Mouse (Mus musculus) ES-Bruce4 (cell line): ENCODE measurements around the gene Srd5a2. TPM values are rescaled to one million over a fixed set of nuclear protein-coding genes. Genes with fewer than 3 reads are reported as not detected.

Experiments
- H3K27ac ChIP-seq: 2 replicates; pipeline ENCODE4 v1.5.1; 2012; ENCODE audit warnings: low read length, inconsistent platforms; ENCODE audit not compliant: insufficient read depth
- H3K27me3 ChIP-seq: 2 replicates; pipeline ENCODE4 v1.6.1; 2012; ENCODE audit warnings: mild to moderate bottlenecking, low read length, inconsistent platforms; ENCODE audit not compliant: control insufficient read depth, poor library complexity, insufficient read depth, severe bottlenecking
- H3K36me3 ChIP-seq: 2 replicates; pipeline ENCODE4 v1.6.1; 2012; ENCODE audit warnings: inconsistent platforms, mild to moderate bottlenecking, low read length, moderate library complexity; ENCODE audit not compliant: control insufficient read depth, poor library complexity, insufficient read depth, severe bottlenecking
- H3K4me1 ChIP-seq: one replicate; pipeline ENCODE4 v1.8.1; 2011; ENCODE audit warnings: low read length; ENCODE audit not compliant: control insufficient read depth, insufficient read depth
- H3K4me3 ChIP-seq: 2 replicates; pipeline ENCODE4 v1.5.1; 2011; ENCODE audit warnings: low read depth, mild to moderate bottlenecking, low read length
- H3K9ac ChIP-seq: 2 replicates; pipeline ENCODE4 v1.6.1; 2012; ENCODE audit warnings: low read depth, mild to moderate bottlenecking, inconsistent platforms; ENCODE audit not compliant: poor library complexity, severe bottlenecking
- H3K9me3 ChIP-seq: replicated peaks from 2 replicates; pipeline ENCODE4 v1.6.1; 2012; ENCODE audit warnings: mild to moderate bottlenecking, low read length, inconsistent platforms; ENCODE audit not compliant: control insufficient read depth, poor library complexity, insufficient read depth, severe bottlenecking
- CTCF ChIP-seq: IDR thresholded peaks from one replicate; pipeline ENCODE4 v1.8.1; 2011; ENCODE audit warnings: low read depth, low read length
- EP300 ChIP-seq: IDR thresholded peaks from 2 replicates; pipeline ENCODE4 v1.6.1; 2011; ENCODE audit warnings: low read depth, low read length; ENCODE audit not compliant: insufficient read depth
- POLR2A ChIP-seq: IDR thresholded peaks from one replicate; pipeline ENCODE4 v1.8.1; 2011; ENCODE audit warnings: low read length; ENCODE audit not compliant: insufficient read depth
- polyA plus RNA-seq: library from polyadenylated mRNA; stranded (reverse); fragments of >200 nt; gene quantifications from 2 replicates; pipeline ENCODE4 v1.2.4, GENCODE M21; 2011; ENCODE audit warnings: low read depth; ENCODE audit not compliant: missing spikeins, insufficient read depth, insufficient read length

Gene Srd5a2
- polyA plus RNA-seq, 1 experiment, result not detected

GRCm38 (mm10) chr17:73976066-73976465 lies 71.7 kb downstream of the Srd5a2 start:
- Histone ChIP-seq H3K4me1 (no peaks in the 10 kb centered on the region), H3K9me3 (no peaks in the 10 kb centered on the region), H3K9ac (no peak overlapping the region), H3K27me3 (no peaks in the 10 kb centered on the region), H3K27ac (no peak overlapping the region), H3K36me3 (no peaks in the 10 kb centered on the region), H3K4me3 (no peak overlapping the region)
- TF ChIP-seq CTCF, result no peak
- no peak for TF ChIP-seq EP300
- TF ChIP-seq POLR2A, result no peak

- Histone ChIP-seq H3K36me3 (no peaks in the 10 kb centered on the region), H3K9me3 (no peaks in the 10 kb centered on the region), H3K27ac (no peak overlapping the region), H3K27me3 (no peaks in the 10 kb centered on the region), H3K9ac (no peak overlapping the region), H3K4me3 (no peak overlapping the region), H3K4me1 (no peaks in the 10 kb centered on the region)
- TF ChIP-seq POLR2A (no peak), EP300 (no peak), CTCF (no peak)
Measured at GRCm38 (mm10) chr17:73972648-73973047, 75.1 kb downstream of the Srd5a2 start.

- TF ChIP-seq CTCF (no peak), EP300 (no peak), POLR2A (no peak)
- Histone ChIP-seq H3K9me3 (no peaks in the 10 kb centered on the region), H3K27me3 (no peaks in the 10 kb centered on the region), H3K9ac (no peak overlapping the region), H3K36me3 (no peaks in the 10 kb centered on the region), H3K27ac (no peak overlapping the region), H3K4me1 (no peaks in the 10 kb centered on the region), H3K4me3 (no peak overlapping the region)
Measured at GRCm38 (mm10) chr17:73971291-73971690, 76.4 kb downstream of the Srd5a2 start.

GRCm38 (mm10) chr17:73970361-73971027 lies 77.2 kb downstream of the Srd5a2 start:
- H3K27me3 ChIP-seq, result no peaks in the 10 kb centered on the region
- no peak for TF ChIP-seq CTCF
- TF ChIP-seq POLR2A, result no peak
- TF ChIP-seq EP300, result no peak
- H3K9me3 ChIP-seq, result no peaks in the 10 kb centered on the region
- H3K4me3 ChIP-seq, result no peak overlapping the region
- no peaks in the 10 kb centered on the region for H3K36me3 ChIP-seq
- H3K9ac ChIP-seq, result no peak overlapping the region
- no peaks in the 10 kb centered on the region for H3K4me1 ChIP-seq
- no peak overlapping the region for H3K27ac ChIP-seq

Other genes starting within 250 kb of the Srd5a2 start
- 1.9 and 3.0 TPM in 2 replicates for gene Ehd3, start 243.8 kb downstream of the Srd5a2 start, polyA plus RNA-seq
- 0.38 TPM in 1 of 2 replicates, not detected in the other for gene Xdh, start 97.7 kb downstream of the Srd5a2 start, polyA plus RNA-seq
- 72.7 and 74.6 TPM in 2 replicates for gene Memo1, start 247.6 kb upstream of the Srd5a2 start, polyA plus RNA-seq